Mouse (Mus musculus) liver, embryonic 14.5 days (tissue): ENCODE data around the gene Ptprd.

ENCODE experiments used
- CTCF ChIP-seq: IDR thresholded peaks from 2 replicates; pipeline ENCODE4 v1.5.1; 2016; ENCODE audit warnings: antibody characterized with exemption, low read depth, control low read depth
- EP300 ChIP-seq: IDR thresholded peaks from 2 replicates; pipeline ENCODE4 v1.6.1; 2016; ENCODE audit warnings: antibody characterized with exemption, low read depth

- no peak for TF ChIP-seq CTCF
- TF ChIP-seq EP300: no peak
These were observed 1270.1 kb downstream of the Ptprd start for GRCm38 (mm10) chr4:76941382-76942360.
